Mouse (Mus musculus): Measurements from ENCODE around the gene Gdf10. TPM values are rescaled to one million over a fixed set of nuclear protein-coding genes. Genes with fewer than 3 reads are reported as not detected.

The Gdf10 gene
- polyA plus RNA-seq, 1 experiment from 2014 or later: 0.88 TPM

DNA sequence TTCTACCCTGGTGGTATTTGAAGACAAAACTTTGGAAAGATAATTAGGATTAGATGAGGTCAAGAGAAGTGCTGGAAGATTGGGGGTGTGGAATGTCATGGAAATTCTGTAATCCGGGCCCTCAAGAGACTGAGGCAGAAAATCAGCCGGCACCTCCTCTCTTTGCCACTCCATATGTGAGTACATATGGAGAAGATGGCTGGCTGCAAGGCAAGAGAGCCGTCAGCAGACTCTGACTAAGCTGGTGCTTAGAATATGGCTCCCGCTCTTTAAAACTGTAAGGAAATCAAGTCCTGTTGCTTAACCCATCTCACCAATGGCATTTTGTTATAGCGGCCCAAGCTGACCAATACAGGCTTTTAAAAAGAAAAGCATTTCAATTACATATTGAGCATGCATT lies 27.6 kb upstream of the Gdf10 start:
- no peak overlapping the region for H3K9ac ChIP-seq (ENCODE audit: low read depth, low read length)
- H3K4me3 ChIP-seq (ENCODE audit: low read length): no peak overlapping the region
- H3K27me3 ChIP-seq (ENCODE audit: control insufficient read depth, insufficient read depth, low read length): no peaks in the 10 kb centered on the region; the same call in 1 of the 2 replicates
- ATAC-seq (ENCODE audit: low FRiP score, low TSS enrichment): no peak
- no peak overlapping the region for H3K27ac ChIP-seq (ENCODE audit: low read depth, low read length)
- no peaks in the 10 kb centered on the region for H3K4me1 ChIP-seq (ENCODE audit: control insufficient read depth, insufficient read depth, low read length)
- no peak overlapping the region for H3K4me2 ChIP-seq (replicated peaks; ENCODE audit: low read depth, low read length)
- no peaks in the 10 kb centered on the region for H3K36me3 ChIP-seq (ENCODE audit: control insufficient read depth, insufficient read depth, low read length)
- WGBS: 93% methylated on average over 5 of the region's 5 CpGs
- H3K9me3 ChIP-seq (ENCODE audit: control insufficient read depth, low read length): no peaks in the 10 kb centered on the region

DNA sequence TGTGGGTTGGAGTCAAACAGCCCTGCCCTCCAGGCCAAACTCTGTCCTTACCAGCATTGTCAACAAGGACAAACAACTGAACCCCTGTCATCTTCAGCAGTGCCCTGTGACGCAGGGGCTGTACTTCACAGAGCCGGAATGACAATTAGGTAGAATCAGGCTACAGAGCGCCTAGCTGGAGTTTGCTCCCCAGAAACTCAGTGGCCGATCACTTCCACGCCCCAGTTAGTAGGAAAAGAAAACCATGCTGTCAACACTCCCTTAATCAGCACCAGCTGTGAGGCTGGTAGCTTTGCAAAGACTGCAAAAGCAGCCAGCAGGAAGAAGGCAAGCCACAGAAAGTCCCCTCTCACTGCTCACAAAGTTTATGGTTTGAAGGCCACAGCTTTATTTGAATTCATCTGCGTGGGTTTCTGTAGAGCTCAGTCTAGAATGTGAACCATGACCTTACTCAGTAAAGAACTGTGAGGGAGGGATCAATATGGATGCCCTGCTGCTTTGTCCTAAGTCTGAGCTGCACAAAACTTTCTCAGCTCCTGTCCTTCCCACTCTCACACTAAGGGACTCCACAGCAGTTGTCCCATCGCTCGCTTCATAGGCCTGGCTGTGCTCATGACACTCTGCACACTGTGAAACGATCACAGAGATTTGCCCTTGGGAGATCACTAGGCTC lies 26.6 kb upstream of the Gdf10 start:
- Histone ChIP-seq H3K4me1 (ENCODE audit: control insufficient read depth, insufficient read depth, low read length) (no peaks in the 10 kb centered on the region), H3K36me3 (ENCODE audit: control insufficient read depth, insufficient read depth, low read length) (no peaks in the 10 kb centered on the region), H3K9ac (ENCODE audit: low read depth, low read length) (no peak overlapping the region), H3K27me3 (ENCODE audit: control insufficient read depth, insufficient read depth, low read length) (no peaks in the 10 kb centered on the region; the same call in 1 of the 2 replicates), H3K27ac (ENCODE audit: low read depth, low read length) (no peak overlapping the region; the same call in 1 of the 2 replicates), H3K4me3 (ENCODE audit: low read length) (no peak overlapping the region), H3K9me3 (ENCODE audit: control insufficient read depth, low read length) (no peaks in the 10 kb centered on the region), H3K4me2 (replicated peaks; ENCODE audit: low read depth, low read length) (no peak overlapping the region)
- 34% methylated on average over 9 of the region's 9 CpGs for WGBS
- ATAC-seq (ENCODE audit: low FRiP score, low TSS enrichment): peak; percentile 39; the same call in 1 of the 2 replicates

DNA sequence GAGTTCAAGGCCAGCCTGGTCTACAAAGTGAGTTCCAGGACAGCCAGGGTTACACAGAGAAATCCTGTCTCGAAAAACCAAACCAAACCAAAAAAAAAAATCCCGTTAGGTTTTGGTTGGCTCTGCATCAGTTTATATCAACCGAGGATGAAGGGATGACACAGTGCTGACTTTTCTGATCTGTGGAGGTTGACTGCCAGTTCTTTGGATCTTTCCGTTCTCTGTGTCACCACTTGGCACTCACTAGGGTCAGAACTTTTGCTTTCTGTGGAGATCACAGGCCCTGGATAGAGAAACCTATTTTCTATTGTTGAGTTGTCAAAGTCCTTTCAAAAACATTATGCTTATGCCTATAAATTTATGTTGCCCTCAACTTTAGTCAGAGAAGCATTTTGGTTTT lies 20.6 kb upstream of the Gdf10 start:
- H3K4me2 ChIP-seq (replicated peaks; ENCODE audit: low read depth, low read length): no peak overlapping the region
- H3K4me1 ChIP-seq (ENCODE audit: control insufficient read depth, insufficient read depth, low read length): no peaks in the 10 kb centered on the region
- H3K27ac ChIP-seq (ENCODE audit: low read depth, low read length): no peak overlapping the region
- no peaks in the 10 kb centered on the region for H3K9me3 ChIP-seq (ENCODE audit: control insufficient read depth, low read length)
- no peak overlapping the region for H3K9ac ChIP-seq (ENCODE audit: low read depth, low read length)
- no peaks in the 10 kb centered on the region; the same call in 1 of the 2 replicates for H3K27me3 ChIP-seq (ENCODE audit: control insufficient read depth, insufficient read depth, low read length)
- 92% methylated on average over 4 of the region's 4 CpGs for WGBS
- no peak overlapping the region for H3K4me3 ChIP-seq (ENCODE audit: low read length)
- ATAC-seq (ENCODE audit: low FRiP score, low TSS enrichment): no peak
- H3K36me3 ChIP-seq (ENCODE audit: control insufficient read depth, insufficient read depth, low read length): no peaks in the 10 kb centered on the region

DNA sequence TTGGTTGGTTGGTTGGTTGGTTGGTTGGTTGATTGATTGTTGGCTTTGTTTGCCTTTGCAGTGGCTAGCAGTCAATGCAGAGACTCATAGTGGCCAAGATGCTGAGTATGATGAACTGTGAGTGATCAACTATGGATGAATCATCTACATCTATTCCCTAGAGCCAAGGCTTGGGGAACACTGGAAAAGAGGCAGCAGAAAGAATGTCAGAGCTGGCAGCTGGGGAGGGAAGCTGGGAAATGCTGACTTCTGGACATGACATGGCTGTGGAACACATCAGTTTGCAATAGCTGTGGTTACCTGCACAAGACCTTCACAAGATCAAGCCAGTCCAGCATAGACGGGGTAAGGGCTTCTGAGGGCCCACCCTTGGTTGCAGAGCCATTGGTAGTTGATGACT lies 20.2 kb upstream of the Gdf10 start:
- no peak overlapping the region for H3K9ac ChIP-seq (ENCODE audit: low read depth, low read length)
- H3K9me3 ChIP-seq (ENCODE audit: control insufficient read depth, low read length): no peaks in the 10 kb centered on the region
- no peaks in the 10 kb centered on the region; the same call in 1 of the 2 replicates for H3K27me3 ChIP-seq (ENCODE audit: control insufficient read depth, insufficient read depth, low read length)
- 87% methylated on average over 1 of the region's 1 CpGs for WGBS
- no peak overlapping the region for H3K27ac ChIP-seq (ENCODE audit: low read depth, low read length)
- H3K36me3 ChIP-seq (ENCODE audit: control insufficient read depth, insufficient read depth, low read length): no peaks in the 10 kb centered on the region
- H3K4me3 ChIP-seq (ENCODE audit: low read length): no peak overlapping the region
- no peak for ATAC-seq (ENCODE audit: low FRiP score, low TSS enrichment)
- no peak overlapping the region for H3K4me2 ChIP-seq (replicated peaks; ENCODE audit: low read depth, low read length)
- H3K4me1 ChIP-seq (ENCODE audit: control insufficient read depth, insufficient read depth, low read length): no peaks in the 10 kb centered on the region

DNA sequence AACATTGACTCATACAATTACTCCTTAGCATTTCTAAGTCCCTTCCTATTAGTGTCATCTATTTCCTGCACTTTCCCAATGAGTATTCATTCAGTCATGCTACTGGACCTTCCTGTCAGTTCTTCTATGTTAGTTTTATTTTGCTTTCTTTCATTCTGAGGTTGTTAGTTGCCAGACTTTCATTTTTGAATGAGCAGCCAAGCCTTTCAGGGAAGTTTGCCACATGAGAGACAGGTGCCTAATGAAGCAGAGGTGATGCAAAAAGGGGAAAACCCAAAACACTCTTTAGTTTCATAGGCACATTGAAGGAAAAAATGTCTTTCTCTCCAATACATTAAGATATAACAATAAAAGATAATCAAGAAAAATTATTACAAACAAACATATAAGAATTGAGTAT lies 18.5 kb upstream of the Gdf10 start:
- Histone ChIP-seq H3K4me3 (ENCODE audit: low read length) (no peak overlapping the region), H3K36me3 (ENCODE audit: control insufficient read depth, insufficient read depth, low read length) (no peaks in the 10 kb centered on the region), H3K27ac (ENCODE audit: low read depth, low read length) (no peak overlapping the region), H3K9me3 (ENCODE audit: control insufficient read depth, low read length) (no peaks in the 10 kb centered on the region), H3K4me2 (replicated peaks; ENCODE audit: low read depth, low read length) (no peak overlapping the region), H3K9ac (ENCODE audit: low read depth, low read length) (no peak overlapping the region), H3K4me1 (ENCODE audit: control insufficient read depth, insufficient read depth, low read length) (no peaks in the 10 kb centered on the region), H3K27me3 (ENCODE audit: control insufficient read depth, insufficient read depth, low read length) (no peaks in the 10 kb centered on the region)
- ATAC-seq (ENCODE audit: low FRiP score, low TSS enrichment): no peak

DNA sequence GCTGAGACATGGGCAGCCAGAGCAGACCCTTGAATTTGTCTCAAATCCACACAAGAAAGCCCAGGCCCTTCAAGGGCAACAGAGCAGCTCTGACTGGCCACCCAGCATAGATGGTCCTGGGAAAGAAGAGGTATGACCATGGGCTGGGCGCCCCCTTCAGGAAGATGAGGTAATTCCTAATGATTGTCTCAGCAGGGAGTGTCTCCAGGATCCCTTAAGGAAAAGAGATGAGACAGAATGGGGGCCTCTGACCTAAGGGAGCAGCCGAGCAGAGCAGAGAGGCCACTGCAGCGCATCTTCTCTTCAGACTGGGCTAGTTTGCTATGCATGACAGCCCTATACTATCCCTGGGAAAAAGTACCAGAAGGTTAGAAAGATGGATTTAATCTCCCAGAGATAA lies 9.7 kb upstream of the Gdf10 start:
- Histone ChIP-seq H3K27me3 (ENCODE audit: control insufficient read depth, insufficient read depth, low read length) (no peaks in the 10 kb centered on the region; the same call in 1 of the 2 replicates), H3K4me2 (replicated peaks; ENCODE audit: low read depth, low read length) (no peak overlapping the region), H3K27ac (ENCODE audit: low read depth, low read length) (no peak overlapping the region), H3K4me3 (ENCODE audit: low read length) (no peak overlapping the region), H3K4me1 (ENCODE audit: control insufficient read depth, insufficient read depth, low read length) (no peaks in the 10 kb centered on the region), H3K9ac (ENCODE audit: low read depth, low read length) (no peak overlapping the region), H3K36me3 (ENCODE audit: control insufficient read depth, insufficient read depth, low read length) (no peaks in the 10 kb centered on the region), H3K9me3 (ENCODE audit: control insufficient read depth, low read length) (no peaks in the 10 kb centered on the region)
- ATAC-seq (ENCODE audit: low FRiP score, low TSS enrichment): peak; percentile 71
- WGBS: 15% methylated on average over 3 of the region's 3 CpGs

DNA sequence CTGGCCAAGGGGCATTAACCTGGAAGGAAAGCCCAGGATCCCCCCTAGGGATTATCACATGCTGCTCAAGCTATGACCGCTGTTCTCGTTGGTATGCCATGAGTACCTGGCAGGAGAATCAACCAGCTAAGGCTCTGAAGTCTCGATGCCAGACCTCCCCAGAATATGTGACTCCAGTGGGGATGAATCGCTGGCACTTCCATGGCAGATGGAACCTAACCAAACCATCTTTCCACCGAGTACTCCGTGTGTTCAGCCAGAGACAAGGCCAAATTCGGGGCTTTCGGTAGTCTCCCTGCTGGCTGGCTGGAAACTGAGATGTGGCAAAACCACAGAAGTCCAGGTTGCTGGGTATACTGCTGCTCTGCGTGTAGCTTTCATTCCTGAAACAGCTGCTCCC lies 9.2 kb upstream of the Gdf10 start:
- no peak overlapping the region for H3K9ac ChIP-seq (ENCODE audit: low read depth, low read length)
- 89% methylated on average over 9 of the region's 9 CpGs for WGBS
- H3K27me3 ChIP-seq (ENCODE audit: control insufficient read depth, insufficient read depth, low read length): peaks cover under 1% of the 10 kb centered on the region; the same call in 1 of the 2 replicates
- ATAC-seq (ENCODE audit: low FRiP score, low TSS enrichment): no peak
- H3K4me1 ChIP-seq (ENCODE audit: control insufficient read depth, insufficient read depth, low read length): no peaks in the 10 kb centered on the region
- no peak overlapping the region for H3K4me3 ChIP-seq (ENCODE audit: low read length)
- H3K4me2 ChIP-seq (replicated peaks; ENCODE audit: low read depth, low read length): no peak overlapping the region
- no peak overlapping the region for H3K27ac ChIP-seq (ENCODE audit: low read depth, low read length)
- H3K9me3 ChIP-seq (ENCODE audit: control insufficient read depth, low read length): no peaks in the 10 kb centered on the region
- no peaks in the 10 kb centered on the region for H3K36me3 ChIP-seq (ENCODE audit: control insufficient read depth, insufficient read depth, low read length)

DNA sequence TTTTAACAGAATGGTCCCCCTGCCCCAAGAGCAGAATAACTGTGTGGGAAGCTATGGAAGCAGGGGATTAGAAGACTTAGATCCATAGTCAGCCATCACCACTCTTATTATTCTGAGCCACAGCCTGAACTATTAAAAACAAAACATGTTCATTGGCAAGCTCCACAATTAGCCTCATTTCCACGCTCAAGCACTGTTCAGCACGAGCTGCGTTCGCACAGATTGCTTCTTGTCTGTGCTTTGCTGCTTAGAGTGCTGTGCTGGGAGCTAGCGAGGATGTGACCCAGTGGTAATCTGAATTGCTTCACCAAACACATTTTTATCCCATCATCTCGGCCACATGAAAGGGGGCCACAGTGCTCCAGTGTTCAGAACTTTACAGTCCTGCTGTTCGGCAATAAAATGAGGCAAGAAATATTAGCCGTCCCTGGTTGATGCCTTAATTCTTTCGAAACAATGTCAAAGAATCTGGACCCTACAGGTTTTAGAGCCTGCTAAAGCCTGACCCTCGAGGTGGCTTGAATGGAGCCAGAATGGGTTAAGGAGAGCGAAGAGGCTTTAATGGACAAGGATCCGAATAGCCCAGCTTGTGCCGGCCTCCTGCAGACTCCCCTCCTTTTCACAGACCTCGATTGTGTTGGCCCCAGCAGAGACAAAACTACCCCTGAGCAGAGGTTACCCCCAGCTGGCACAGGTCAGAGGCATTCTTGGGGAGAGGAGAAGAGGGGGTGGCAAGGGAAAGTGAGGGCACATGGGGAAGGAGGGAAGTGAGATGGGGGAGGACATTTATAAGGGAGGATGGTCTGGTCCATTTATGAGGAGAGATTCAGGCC lies 2.4 kb upstream of the Gdf10 start:
- Histone ChIP-seq H3K27me3 (ENCODE audit: control insufficient read depth, insufficient read depth, low read length) (peaks cover 54% of the 10 kb centered on the region), H3K27ac (ENCODE audit: low read depth, low read length) (no peak overlapping the region), H3K36me3 (ENCODE audit: control insufficient read depth, insufficient read depth, low read length) (no peaks in the 10 kb centered on the region), H3K9ac (ENCODE audit: low read depth, low read length) (no peak overlapping the region), H3K4me1 (ENCODE audit: control insufficient read depth, insufficient read depth, low read length) (no peaks in the 10 kb centered on the region; the same call in 1 of the 2 replicates), H3K4me2 (replicated peaks; ENCODE audit: low read depth, low read length) (no peak overlapping the region), H3K9me3 (ENCODE audit: control insufficient read depth, low read length) (no peaks in the 10 kb centered on the region), H3K4me3 (ENCODE audit: low read length) (no peak overlapping the region)
- 31% methylated on average over 14 of the region's 14 CpGs for WGBS
- no peak for ATAC-seq (ENCODE audit: low FRiP score, low TSS enrichment)

DNA sequence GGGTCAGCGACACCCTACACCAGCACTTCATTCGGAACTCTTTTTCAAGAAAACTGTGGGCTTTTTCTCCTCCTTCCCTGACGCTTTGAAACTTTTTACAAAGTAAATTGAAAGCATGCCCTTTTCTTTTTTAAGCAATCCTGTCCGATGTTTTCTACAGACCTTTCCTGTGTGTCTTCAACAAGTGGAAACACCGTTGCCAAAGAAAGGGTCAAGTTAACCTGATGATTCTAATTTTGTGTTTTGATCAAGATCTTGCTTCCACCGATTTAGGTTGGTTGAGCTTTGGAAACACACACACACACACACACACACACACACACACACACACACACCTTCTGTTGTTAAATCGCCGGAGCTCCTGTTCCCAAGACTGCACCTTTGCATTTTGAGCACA lies 618 bp upstream of the Gdf10 start:
- H3K27me3 ChIP-seq (ENCODE audit: control insufficient read depth, insufficient read depth, low read length): peaks cover 62% of the 10 kb centered on the region
- no peak overlapping the region for H3K9ac ChIP-seq (ENCODE audit: low read depth, low read length)
- H3K36me3 ChIP-seq (ENCODE audit: control insufficient read depth, insufficient read depth, low read length): no peaks in the 10 kb centered on the region
- peak overlapping the region; percentile 91 for H3K4me2 ChIP-seq (replicated peaks; ENCODE audit: low read depth, low read length)
- 10% methylated on average over 8 of the region's 8 CpGs for WGBS
- no peak overlapping the region for H3K27ac ChIP-seq (ENCODE audit: low read depth, low read length)
- H3K4me1 ChIP-seq (ENCODE audit: control insufficient read depth, insufficient read depth, low read length): no peaks in the 10 kb centered on the region; the same call in 1 of the 2 replicates
- ATAC-seq (ENCODE audit: low FRiP score, low TSS enrichment): no peak
- H3K4me3 ChIP-seq (ENCODE audit: low read length): peak overlapping the region; percentile 65
- no peaks in the 10 kb centered on the region for H3K9me3 ChIP-seq (ENCODE audit: control insufficient read depth, low read length)

Measured in kidney, embryonic 14.5 days (tissue).